Mouse (Mus musculus) gastrocnemius, postnatal 14 days (tissue): ENCODE measurements around the gene Arhgap15. TPM values are rescaled to one million over a fixed set of nuclear protein-coding genes. Genes with fewer than 3 reads are reported as not detected.

Experiments
- DNase-seq: peaks from one replicate; pipeline ENCODE4 v3.0.0; 2021; ENCODE audit warnings: mixed read lengths
- intact Hi-C: fragments of 180-260 bp; cut with DNase I; formaldehyde crosslinking; loops from one replicate; pipeline ENCODE4 v1.15.1; 2025; ENCODE audit warnings: low total_unique reads
- total RNA-seq, 2 experiments: library from RNA; stranded (reverse); gene quantifications; 2 replicates each; pipeline ENCODE4 v1.2.3; 2021

Gene Arhgap15
- total RNA-seq, 2 experiments from 2014 or later, result 0.53 to 0.66 TPM

DNA sequence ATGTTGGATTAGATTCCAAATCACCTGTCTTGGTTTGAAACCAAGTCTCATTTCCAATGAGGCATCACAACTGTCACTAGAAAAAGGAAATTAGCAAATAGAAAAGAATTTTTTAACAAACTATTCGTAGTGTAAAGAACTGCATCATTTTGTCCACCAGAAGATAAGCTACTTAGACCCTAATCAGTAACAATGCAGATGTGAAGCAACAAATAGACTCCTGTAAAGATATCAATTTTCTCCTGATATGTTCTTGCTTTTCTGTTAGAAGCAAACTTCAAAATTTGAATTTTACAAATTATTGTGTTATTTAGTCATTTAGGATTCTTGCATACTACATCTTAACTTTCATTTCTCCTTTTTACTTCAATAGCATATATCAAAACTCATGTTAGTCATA is 253.8 kb downstream of the Arhgap15 start:
- intact Hi-C loops, result no loop called here
- no peak for DNase-seq

DNA sequence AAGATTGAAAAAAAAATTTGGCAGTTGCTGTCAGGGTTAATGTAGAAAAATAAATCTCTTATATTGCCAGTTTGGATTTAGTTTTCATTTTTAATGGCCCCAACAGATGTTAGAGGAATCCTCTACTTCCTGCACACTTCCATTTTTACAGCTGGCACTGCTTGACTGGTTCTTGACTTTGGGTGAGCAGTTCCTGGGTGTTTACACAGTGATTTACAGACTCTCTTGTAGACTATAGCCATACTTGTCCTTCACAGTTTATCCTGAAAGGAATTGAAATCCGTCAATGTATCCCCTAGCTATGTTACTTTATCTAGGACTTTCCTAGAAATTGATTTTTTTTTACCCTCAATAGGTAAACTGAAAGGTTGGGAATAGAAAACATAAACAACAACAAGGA is 261.6 kb downstream of the Arhgap15 start:
- intact Hi-C loops, result no loop called here
- no peak for DNase-seq

DNA sequence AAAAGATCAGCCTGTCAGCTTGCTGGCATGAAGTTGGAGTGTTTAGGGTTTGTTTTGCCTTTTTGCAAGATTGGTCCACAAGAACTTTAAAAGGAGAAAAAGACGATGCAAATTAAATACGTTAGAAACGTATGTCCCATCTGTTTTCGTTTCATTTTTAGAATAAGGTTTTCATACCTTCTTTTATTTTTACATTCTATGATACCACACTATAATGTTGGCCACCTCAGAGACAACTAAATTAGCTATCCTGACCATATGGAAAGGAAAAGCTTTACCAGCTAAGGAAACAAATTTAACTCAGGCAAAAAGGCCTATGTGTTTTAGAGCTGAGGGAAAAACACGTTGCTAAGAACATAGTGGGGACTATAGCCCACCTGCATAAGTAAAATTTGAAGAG is 264.8 kb downstream of the Arhgap15 start:
- DNase-seq, result no peak

DNA sequence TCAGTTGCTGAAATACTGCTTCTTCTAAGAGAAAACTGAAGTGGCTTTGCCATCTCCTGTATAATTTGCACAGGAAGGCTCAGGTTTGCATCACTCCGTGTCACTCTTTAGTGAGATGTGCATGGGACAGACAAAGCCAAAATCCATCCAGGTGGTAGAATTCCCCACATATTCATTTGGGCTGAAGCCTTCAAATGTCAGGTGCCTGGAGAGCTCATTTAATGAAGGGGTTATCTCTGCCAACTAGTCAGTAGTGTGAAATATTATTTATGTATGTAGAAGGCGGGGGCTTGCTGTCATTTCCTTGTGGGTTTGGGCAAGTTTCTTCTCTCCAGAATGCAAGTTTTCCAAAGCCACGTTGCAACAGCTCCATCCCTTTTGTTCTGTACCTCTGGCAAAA is 268.1 kb downstream of the Arhgap15 start:
- intact Hi-C loops, result no loop called here
- DNase-seq, result no peak

More for the DNA sequence above, 264.8 kb downstream of the Arhgap15 start:
- intact Hi-C loops, result no loop called here

DNA sequence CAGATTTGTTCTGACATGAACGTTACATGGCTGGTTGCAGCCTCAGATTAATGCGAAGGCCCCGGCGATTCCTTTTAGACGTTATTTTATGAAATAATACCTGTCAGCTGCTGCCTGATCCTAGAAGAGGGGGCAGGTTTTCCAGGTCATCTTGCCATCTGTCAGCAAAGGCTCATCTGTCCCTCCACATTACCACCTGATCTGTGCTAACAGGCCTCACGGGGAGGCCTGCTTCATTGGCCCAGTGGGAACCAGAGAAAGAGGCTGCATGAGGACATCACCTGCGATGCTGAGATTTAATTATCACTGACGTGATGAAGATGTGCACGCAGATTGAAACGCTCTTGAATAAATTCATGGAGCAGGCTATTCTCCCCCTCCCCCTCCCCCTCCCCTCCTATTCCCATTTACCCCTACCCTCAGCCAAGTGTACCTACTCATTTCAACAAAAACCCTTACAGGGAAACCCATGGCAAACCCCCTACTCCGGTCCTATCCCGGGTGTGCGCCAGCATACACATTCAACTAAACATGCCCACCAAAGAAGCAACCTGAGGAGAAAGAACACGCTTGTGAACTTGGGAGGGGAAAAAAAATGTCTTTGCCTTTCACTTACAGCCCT is 268.9 kb downstream of the Arhgap15 start:
- no peak for DNase-seq
- intact Hi-C loops, result no loop called here

DNA sequence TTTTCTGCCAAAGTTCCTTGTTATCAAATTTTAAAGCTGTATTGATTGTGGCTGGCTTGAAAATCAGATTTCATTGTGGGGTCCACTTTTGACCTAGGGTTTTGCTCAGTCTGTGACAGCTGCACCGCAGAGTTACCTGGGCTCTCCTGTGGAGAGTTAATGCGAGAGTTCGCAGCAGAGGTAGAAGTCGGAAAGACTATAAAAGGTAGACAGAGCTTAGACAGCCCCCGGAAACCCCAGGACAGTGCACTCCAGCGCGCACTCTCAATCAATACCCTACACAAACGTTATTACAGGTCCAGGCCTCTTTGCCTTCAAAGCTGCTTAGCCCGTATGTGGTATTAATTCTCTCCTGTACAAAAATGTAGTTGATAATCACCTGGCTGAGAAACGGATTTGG is 269.4 kb downstream of the Arhgap15 start:
- DNase-seq, result no peak
- intact Hi-C loops, result no loop called here

DNA sequence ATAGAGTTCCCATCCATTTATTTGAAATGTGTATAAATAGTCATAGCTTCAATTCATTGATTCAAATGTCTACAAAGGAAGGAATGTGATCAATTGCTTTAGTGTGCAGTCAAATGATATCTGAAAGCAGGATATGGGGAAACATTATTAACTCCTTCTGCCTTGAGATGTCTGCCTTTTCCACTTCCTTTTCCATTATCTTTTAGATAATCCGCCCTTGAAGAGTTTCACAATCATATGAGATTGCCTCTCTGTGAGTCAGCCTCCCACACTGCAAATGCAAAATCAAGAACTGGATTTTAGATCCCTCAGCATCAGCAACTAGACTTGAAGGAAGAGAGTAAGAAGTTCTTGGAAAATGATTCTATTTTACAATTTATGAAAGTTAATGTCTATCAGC is 276.1 kb downstream of the Arhgap15 start:
- no peak for DNase-seq
- intact Hi-C loops, result no loop called here

DNA sequence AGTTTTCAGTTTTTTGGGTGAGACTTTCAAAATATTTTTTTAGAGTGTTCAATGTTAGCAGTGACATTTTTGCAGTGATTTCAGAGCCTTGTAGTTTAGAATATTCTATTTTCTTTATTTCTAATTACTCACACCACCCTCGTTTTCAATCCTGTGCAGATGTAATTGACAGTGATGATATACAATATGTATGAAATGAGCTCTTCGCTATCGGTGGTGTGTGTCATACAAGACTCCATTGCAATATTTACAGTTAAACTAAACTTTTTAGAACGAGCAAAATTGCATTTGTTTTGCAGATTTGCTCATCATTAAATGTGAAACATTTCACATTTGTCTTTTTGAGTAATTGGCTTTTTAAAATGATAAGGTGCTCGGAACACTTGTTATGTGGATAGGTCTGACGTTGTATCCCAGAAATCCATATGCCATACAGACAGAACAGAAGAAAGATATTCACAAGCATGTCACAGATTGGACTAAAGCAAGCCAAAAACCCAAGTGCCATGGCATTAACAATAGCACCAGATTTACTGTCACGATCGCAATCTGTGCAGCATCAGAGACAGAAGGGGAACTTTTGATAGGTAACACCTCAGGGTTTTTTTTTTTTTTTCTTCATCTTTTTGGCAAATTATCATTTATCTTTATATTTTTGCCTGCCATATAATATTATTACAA is 280.6 kb downstream of the Arhgap15 start:
- no peak for DNase-seq
- intact Hi-C loops, result no loop called here

DNA sequence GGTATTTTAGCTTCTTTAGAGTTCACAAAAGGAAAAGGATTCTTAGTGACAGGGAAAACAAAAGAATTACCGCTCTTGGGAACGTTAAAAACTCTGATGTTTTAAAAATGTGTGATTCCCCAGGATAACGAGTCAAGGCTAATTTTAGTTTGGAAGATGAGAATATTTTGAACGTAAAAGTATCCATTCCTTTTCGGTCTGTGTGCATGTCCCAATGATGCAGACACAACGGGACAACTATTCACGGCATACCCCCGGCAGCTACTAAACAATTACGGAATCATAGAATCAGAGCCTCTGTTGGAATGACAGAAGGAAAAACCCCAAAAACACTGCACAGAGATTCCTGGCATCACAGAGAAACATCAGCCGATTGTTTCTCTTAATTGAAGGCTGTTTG is 281.2 kb downstream of the Arhgap15 start:
- DNase-seq, result no peak
- intact Hi-C loops, result no loop called here

DNA sequence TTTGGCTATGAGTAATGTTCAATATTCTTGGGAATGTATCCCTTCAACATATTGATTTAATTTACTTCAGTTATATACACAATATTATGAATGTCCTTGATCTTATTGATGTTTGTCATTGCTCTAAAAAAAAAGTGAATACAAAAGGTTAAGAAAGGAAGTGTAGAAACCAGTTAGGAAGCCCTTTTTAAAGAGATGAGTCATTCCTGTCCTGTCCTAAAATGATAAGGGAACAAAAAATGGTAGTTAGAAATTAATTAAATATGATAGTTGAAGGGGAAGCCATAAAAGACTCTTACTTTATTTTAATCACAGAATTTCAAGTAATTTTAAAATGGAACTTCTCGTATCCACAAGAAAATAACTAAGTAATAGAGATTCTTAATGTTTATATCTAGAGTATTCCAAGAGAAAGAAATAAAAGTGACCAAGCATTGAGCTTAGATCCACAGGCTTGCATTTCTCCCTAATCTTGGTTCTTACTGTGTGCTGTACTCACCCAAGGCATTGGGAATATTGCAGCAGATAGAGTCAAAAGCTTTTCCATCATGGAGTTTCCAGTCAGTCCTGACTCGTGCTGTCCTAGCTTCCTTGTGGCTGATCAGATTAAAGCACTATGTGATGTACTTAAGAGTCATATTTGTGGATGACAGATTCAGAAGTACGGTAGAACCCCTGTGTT is 291.0 kb downstream of the Arhgap15 start:
- intact Hi-C loops, result no loop called here
- DNase-seq, result no peak

DNA sequence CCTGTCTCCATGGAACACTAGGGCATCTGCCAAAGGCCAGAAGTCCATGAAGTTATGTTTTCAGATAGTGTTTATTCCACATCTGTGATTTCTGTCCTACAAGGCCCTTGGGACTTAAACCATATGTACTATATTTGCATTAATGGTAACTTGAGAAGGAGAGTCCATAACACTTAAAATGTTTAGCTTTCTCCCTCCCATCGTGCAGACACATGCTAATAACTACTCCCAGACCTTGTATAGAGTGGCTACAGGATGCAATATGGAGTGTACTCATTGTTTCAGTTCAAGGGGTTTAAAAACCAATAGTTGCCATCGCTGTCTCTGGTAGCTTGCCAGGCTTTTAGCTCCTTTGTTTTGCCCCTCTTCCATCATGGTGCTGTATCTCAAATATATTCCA is 295.5 kb downstream of the Arhgap15 start:
- no peak for DNase-seq

DNA sequence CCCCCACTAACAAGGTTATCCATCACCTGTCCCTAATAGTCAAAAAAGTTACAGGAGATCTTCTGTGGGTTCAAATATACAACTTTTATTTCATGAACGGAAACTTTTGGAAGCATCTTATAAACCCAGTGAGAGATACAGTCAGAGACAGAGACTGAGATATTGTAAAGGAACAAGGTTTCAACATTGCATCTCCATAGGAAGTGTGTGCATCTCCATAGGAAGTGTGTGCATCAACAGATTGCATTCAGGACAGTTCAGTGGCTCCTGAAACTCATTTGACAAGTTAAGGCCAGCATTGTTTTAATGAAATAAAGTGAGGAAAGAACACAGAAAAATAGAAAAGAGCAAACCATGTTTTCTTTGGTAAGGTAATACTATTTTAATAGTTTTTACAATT is 296.0 kb downstream of the Arhgap15 start:
- DNase-seq, result no peak

More for the DNA sequence above, 295.5 kb downstream of the Arhgap15 start:
- intact Hi-C loops, result no loop called here

DNA sequence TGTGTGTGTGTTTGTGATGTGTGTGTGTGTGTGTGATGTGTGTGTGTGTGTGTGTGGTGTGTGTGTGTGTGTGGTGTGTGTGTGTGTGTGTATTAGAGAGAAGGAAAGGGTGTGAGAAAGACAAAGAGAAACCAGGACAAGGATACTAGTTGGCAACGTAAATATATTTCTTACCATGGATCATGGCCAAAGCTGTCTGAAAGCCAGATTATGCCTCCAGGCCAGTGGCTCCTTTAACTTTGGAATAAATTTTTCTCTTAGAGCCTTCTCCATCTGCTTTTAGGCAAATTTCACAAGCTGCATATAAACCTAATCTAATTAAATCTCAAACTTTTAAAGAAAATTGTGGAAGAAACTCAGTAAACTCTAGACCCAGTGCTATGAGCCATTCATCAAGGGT is 296.6 kb downstream of the Arhgap15 start:
- DNase-seq, result no peak
- intact Hi-C loops, result no loop called here

More for the DNA sequence above, 296.0 kb downstream of the Arhgap15 start:
- intact Hi-C loops, result no loop called here

DNA sequence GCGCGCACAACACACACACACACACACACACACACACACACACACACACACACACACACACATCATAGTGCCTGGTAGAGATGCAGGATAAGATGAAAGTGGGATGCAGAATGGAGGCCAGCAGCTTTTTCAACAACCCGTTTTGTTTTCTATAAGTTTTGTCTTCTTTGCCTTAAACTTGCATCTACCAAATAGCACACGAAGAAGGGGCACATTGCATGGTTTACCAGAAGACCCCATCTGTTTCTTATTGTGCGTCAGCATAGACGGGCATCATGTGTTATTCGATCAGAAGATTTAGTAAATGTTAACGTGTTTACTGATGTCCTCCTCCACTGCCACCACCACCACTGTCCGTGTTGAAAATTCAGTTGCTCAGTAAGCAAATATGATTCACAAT is 311.7 kb downstream of the Arhgap15 start:
- intact Hi-C loops, result no loop called here
- no peak for DNase-seq

DNA sequence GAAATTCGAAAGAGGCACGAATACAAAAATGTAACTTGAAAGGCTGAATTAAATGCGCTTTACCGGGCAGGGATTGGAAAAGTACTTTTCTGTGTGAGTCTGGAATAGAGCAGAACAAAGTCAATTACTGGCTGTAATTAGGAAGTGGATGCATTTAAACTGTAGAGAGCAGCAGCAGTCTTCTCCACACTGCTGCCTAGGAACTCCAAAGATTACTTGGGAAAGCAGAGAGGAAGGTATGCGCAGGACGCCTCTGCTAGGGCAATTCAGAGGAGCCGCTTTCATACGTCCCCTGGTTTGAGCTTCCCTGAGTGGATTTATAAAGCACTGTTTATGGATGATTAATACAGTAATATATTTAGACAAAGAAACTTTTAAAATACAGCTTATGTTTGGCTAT is 312.1 kb downstream of the Arhgap15 start:
- DNase-seq, result no peak

DNA sequence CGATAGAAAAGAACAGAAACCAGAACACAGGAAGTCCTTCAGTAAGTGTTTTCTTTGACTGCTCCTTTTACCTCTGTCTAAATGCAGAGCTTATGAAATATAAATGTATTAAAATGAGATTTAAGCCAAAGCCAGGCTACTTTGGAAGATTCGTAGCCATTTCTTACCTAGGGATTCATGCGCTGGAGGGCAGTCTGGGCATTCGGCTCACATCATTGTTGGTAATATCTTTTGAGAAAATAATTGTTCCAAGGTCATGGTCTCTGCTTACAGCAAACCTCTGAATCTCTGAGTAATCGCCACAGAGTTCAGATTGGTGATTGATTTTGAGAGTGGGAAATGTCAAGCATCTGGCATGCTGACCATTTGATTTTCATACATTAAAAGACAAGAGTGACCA is 316.4 kb downstream of the Arhgap15 start:
- intact Hi-C loops, result no loop called here
- DNase-seq, result no peak

More for the DNA sequence above, 312.1 kb downstream of the Arhgap15 start:
- intact Hi-C loops, result no loop called here

DNA sequence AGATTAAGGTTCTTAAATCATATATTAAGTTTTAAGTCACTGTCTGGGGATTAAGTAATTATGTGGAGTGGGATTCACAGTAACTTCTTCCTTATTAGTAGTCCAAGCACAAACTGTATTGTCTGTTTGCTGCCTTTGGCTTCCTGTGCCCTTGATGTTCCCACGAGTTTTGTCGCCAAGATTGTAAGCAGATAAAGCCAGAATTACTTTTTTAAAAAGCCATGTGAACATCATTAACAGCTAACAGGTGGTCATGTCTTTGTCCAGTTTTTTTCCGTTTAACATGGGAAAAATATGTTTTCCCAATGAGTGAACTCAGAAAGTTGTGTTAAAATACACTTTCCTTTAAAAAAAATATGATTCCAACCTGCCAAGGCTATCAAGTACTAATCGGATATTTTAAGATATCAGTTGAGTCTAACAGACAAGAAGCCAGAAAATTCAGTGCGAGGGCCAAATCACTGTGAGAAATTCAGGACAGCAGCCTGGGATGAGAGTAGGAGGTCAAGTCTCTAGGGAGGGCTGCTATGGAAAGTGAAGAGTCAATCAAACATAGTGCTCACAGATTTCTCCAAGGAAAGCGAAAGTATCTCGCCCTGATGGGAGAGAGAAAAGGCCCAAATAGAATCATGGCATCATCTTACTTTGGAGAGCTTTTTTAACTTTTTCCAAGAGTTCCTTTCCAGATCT is 319.7 kb downstream of the Arhgap15 start:
- intact Hi-C loops, result no loop called here

DNA sequence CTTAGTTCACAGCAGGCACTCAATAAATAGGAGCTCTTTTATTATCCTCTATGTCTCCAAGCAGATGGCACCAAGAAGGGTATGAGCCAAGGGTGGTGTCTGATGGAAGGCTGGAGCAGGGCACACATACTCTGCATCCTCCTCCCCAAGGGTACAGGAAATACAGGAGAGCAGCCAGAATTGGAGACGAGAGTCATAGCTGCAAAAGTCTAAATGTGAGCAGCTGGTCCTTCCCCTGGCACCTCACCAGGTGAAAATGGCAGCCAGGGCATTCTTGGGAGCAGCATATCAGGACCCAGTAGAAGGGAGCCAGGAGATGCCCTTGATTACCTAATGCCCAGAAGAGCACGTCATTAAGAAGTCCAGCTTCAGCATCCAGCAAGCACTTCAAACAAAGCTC is 320.3 kb downstream of the Arhgap15 start:
- intact Hi-C loops, result no loop called here
- DNase-seq, result peak; percentile 37

More for the DNA sequence above, 319.7 kb downstream of the Arhgap15 start:
- peak; percentile 31 for DNase-seq

DNA sequence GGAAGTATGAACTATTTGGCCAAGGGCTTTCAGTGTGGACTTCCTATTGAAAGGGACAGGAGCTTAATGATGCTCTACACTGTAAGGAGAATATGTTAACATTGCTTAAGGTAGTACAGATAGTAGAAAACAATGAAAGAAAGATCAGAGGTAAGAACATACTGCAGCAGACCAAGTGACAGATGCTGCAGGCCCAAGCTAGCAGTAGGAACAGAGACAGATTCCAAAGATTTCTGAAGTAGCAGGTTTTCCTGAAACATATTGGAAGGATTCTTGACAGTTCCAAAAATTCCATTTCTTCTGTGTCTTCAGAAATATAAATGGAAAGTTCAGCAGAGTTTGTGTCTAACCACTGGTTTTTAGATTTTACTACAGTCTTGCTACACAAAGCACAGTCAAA is 327.9 kb downstream of the Arhgap15 start:
- intact Hi-C loops, result no loop called here
- no peak for DNase-seq

DNA sequence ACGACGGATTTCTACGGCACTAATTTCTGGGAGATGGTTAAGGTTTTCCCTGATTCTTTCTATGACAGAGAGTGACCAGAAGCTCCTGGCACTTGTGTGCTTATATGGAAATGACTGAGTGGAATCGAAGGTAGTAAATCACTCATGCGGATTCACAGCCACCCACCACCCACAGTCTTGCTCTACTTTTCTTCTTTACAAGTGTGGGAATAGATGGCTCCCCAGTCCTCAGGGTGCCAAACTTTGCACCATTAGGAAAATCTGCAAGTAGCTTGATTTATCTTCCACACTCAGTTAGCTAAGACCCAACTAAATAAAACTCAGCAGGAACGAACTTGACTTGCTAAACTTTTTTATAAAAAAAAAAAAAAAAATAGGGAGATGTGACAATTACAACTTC is 331.9 kb downstream of the Arhgap15 start:
- intact Hi-C loops, result no loop called here
- DNase-seq, result no peak
